Mouse (Mus musculus): Measurements from ENCODE around the gene Hltf.

Gene Hltf

DNA sequence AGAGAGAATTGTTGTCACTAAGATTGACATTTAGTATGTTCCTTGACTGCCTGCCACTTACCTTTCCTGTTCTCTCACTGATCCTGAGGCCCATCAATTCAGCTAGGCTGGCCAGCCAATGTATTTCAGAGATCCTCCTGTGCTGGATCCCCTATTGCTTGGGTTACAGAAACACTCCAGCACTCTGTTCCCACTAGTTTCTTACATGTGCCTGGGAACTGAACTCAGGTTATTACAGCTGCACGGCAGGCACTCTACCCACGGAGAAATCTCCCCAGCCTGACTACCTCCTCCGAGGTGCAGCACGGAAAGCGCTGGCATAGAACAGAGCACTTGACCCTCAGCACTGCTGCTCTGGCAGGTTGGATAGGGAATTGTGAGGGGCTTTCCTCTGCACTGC is 90.0 kb downstream of the Hltf start:
- no peak for DNase-seq

DNA sequence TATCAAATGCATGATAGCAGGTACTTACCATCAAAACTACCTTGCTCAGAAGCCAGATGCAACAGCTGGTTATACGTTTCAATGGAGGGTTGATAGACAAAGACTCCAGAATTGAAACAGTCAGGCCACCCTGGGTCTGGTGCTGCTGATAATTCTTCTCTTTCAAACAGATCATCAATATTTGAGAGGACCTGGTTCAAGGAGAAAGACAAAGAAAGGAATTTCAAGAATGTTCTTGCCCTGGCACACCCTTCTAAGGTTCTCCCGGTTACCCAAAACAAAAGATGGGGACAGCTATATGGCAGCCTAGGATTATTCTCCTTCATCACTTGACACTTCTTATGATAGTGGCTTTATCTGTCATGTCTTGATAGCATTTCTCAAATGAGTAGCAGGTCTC is 92.9 kb downstream of the Hltf start:
- DNase-seq: no peak

DNA sequence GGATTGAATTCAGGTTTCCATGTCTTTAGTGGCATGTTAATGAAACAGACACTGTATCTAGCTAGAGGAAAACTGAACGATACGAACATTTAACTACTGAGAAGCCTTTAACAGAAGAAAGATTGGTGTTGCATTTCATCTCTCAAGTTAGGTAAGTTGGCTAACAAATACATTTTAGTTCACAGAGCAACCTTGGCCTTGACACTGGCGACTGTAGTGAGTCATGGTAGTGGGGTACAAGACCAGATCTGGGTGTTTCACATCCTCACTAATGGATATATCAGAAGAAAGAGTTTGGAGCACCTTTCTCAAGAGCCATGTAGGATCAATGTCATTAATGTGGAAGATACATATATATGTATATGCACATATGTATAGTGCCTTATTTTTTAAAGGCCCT is 94.0 kb downstream of the Hltf start:
- DNase-seq: no peak

DNA sequence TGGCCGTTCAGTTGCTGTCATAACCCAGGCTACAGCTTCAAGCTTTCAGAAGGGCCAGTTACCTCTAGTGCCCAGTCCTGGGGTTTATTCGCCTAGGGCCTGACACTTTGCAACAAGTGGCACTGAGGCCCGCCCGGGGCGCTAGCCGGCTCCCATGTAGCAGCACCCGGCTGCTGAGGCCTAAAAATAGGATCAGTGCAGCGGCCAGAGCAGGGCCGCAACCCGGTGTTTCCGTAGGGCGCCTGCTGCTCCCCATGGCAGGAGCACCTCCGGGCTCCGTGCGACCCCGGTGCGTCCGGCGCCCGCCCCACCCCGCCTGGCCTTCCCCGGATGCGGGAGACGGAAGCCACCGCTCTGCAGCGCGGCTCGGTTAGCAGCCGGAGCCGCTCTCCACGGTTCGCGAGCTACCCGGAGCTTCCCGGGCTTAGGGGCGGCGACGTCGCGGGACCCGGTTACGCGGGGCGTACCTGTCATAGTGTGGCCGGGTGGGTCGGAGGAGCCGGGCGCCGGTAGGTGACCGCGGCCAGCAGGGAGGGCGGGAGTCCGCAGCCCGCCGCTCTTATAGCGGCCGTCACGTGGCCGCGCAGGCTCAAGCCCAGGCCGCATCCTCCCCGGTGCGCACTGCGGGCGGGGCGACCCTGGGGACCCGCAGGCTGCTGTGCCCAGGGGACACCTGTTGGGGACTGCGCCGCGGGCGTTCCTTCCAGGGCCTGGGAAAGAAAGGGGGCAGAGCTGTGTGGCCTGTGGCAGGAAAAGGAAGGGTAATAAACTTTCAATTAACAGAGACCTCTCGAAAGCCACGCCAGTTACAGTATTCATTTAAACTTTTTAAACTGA is 97.1 kb downstream of the Hltf start, which contains the start of gene Gyg:
TSS of gene Gyg (minus strand) at position 787 of the 837 bp plus-strand sequence.
- peak; percentile 49 to 61 for DNase-seq

DNA sequence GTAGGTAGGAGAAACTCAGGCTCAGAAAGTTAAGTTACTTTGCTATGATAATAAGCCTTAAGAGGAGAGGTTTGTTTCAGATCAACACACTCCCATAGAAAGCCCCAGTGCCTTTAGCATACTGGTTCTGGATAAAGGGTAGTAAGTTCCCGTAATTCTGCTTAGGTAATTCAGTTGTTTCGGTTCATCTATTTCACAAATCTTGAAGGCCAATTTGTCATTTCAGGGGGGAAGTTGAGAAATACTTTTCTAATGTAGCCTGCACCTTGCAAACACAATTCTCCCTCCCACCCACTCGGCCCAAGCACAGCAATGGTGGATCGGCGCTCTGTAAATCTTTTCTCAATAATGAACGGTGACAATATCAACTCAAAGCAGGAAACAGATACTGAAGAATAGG is 97.9 kb downstream of the Hltf start:
- DNase-seq: no peak

DNA sequence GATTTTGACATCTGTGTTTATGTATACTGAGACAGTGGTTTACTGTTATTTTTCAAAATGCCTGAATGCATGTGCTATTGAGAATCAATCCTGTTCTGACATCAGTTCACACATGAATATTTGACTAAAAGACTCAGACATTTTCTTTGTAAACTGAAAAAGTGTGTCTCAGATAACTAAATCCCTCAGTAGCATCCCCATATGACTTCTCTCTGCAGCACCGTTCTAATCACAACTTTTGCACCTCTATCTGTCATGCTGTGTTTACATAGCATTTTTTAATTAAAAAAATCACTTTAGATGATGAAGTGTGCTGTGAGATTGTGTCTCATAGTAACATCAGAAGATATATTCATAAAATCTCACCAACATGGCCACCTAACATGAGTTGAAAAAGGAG is 109.9 kb downstream of the Hltf start:
- no peak for DNase-seq
